Mouse (Mus musculus) E14TG2a.4 (cell line): ENCODE results near the gene Phyhd1.

Experiments used
- H3K27me3 ChIP-seq: 2 replicates; pipeline ENCODE4 v1.6.1; 2014; ENCODE audit warnings: low read length, control low read depth; ENCODE audit not compliant: insufficient read depth
- H3K36me3 ChIP-seq: 2 replicates; pipeline ENCODE4 v1.6.1; 2014; ENCODE audit warnings: low read length, control low read depth; ENCODE audit not compliant: insufficient read depth
- H3K4me1 ChIP-seq: replicated peaks from 2 replicates; pipeline ENCODE4 v1.6.1; 2014; ENCODE audit warnings: low read depth, low read length, control low read depth
- H3K4me3 ChIP-seq: replicated peaks from 2 replicates; pipeline ENCODE4 v1.5.1; 2014; ENCODE audit warnings: mild to moderate bottlenecking, low read length
- H3K9me3 ChIP-seq: 2 replicates; pipeline ENCODE4 v1.6.1; 2014; ENCODE audit warnings: low read length, control low read depth
- CTCF ChIP-seq: conservative IDR thresholded peaks from 2 replicates; pipeline ENCODE4 v1.5.1; 2014; ENCODE audit warnings: low read length
- NANOG ChIP-seq: IDR thresholded peaks from 2 replicates; pipeline ENCODE4 v1.6.1; 2014; ENCODE audit warnings: borderline replicate concordance, low read length, mixed read lengths
- POU5F1 ChIP-seq: IDR thresholded peaks from 2 replicates; pipeline ENCODE4 v1.6.1; 2014; ENCODE audit warnings: low read length, borderline replicate concordance

The Phyhd1 gene

GRCm38 (mm10) chr2:30316955-30317354 lies 51.0 kb downstream of the Phyhd1 start:
- Histone ChIP-seq H3K4me1 (peaks cover 11% of the 10 kb centered on the region), H3K36me3 (peaks cover 100% of the 10 kb centered on the region), H3K4me3 (no peak overlapping the region), H3K27me3 (no peaks in the 10 kb centered on the region), H3K9me3 (no peaks in the 10 kb centered on the region)
- TF ChIP-seq NANOG (no peak), CTCF (no peak), POU5F1 (no peak)

- H3K27me3 ChIP-seq: no peaks in the 10 kb centered on the region
- peaks cover 11% of the 10 kb centered on the region for H3K4me1 ChIP-seq
- H3K4me3 ChIP-seq: no peak overlapping the region
- no peak for TF ChIP-seq NANOG
- TF ChIP-seq POU5F1: no peak
- no peak for TF ChIP-seq CTCF
- peaks cover 100% of the 10 kb centered on the region for H3K36me3 ChIP-seq
- no peaks in the 10 kb centered on the region for H3K9me3 ChIP-seq
Measured at GRCm38 (mm10) chr2:30319260-30319659, 53.3 kb downstream of the Phyhd1 start.

DNA sequence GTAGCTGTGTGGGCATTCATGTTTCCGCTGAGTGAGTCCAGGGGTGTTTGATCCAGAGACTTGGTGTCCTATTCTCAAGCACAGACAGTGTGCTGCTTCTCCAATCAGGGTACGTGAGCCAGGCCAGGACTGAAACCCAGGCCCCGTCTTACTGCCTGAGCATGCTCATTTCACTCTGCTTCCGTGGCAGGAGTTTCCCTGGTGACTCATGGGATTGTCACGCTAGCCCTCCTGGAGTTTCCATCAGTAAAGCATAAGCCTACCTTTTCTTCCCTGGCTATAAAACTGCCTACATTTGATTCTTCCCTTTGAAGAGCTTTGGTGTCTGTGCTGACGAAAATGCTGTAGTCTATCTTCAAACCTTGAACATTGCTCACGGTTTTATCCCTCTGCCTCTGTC lies 57.1 kb downstream of the Phyhd1 start:
- TF ChIP-seq NANOG (no peak), POU5F1 (no peak), CTCF (no peak)
- Histone ChIP-seq H3K36me3 (peaks cover 100% of the 10 kb centered on the region), H3K9me3 (no peaks in the 10 kb centered on the region), H3K27me3 (no peaks in the 10 kb centered on the region), H3K4me3 (no peak overlapping the region), H3K4me1 (no peaks in the 10 kb centered on the region)

- H3K27me3 ChIP-seq: no peaks in the 10 kb centered on the region
- H3K4me1 ChIP-seq: no peaks in the 10 kb centered on the region
- no peak overlapping the region for H3K4me3 ChIP-seq
- H3K36me3 ChIP-seq: peaks cover 100% of the 10 kb centered on the region
- TF ChIP-seq NANOG (no peak), POU5F1 (no peak), CTCF (no peak)
- H3K9me3 ChIP-seq: no peaks in the 10 kb centered on the region
Measured at GRCm38 (mm10) chr2:30325296-30325695, 59.3 kb downstream of the Phyhd1 start.

DNA sequence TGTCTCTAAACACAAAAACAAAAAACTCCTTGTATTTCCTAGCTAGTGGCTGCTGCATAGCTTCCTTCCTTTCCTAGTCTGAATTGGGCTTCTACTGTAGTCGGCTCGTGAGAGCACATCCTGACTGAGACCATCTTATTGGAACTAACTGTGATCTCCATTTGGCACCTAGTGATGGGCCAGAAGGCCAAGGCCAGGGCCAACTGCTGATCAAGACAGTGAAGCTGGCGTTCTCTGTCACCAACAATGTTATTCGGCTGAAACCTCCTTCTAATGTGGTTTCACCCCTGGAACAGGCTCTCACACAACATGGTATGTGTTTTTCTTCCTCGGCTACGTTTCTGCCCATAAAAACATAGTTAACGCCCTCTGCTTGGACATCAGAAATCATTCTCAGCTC lies 61.3 kb downstream of the Phyhd1 start:
- TF ChIP-seq CTCF (no peak), POU5F1 (no peak), NANOG (no peak)
- no peak overlapping the region for H3K4me3 ChIP-seq
- no peaks in the 10 kb centered on the region for H3K27me3 ChIP-seq
- no peaks in the 10 kb centered on the region for H3K9me3 ChIP-seq
- no peaks in the 10 kb centered on the region for H3K4me1 ChIP-seq
- peaks cover 100% of the 10 kb centered on the region for H3K36me3 ChIP-seq

- Histone ChIP-seq H3K9me3 (no peaks in the 10 kb centered on the region), H3K27me3 (no peaks in the 10 kb centered on the region)
Measured at GRCm38 (mm10) chr2:30328791-30329190, 62.8 kb downstream of the Phyhd1 start.

More at GRCm38 (mm10) chr2:30328791-30329190, 62.8 kb downstream of the Phyhd1 start:
- Histone ChIP-seq H3K4me3 (no peak overlapping the region), H3K4me1 (peaks cover 11% of the 10 kb centered on the region), H3K36me3 (peaks cover 100% of the 10 kb centered on the region)
- no peak for TF ChIP-seq NANOG
- no peak for TF ChIP-seq POU5F1
- TF ChIP-seq CTCF: no peak
